Mouse (Mus musculus): ENCODE results near the gene Cfap43. TPM values are rescaled to one million over a fixed set of nuclear protein-coding genes. Genes with fewer than 3 reads are reported as not detected.
A peak's percentile ranks its signal among the peaks of the same experiment; 100 is the strongest.

The Cfap43 gene
- polyA plus RNA-seq, 1 experiment, result not detected

DNA sequence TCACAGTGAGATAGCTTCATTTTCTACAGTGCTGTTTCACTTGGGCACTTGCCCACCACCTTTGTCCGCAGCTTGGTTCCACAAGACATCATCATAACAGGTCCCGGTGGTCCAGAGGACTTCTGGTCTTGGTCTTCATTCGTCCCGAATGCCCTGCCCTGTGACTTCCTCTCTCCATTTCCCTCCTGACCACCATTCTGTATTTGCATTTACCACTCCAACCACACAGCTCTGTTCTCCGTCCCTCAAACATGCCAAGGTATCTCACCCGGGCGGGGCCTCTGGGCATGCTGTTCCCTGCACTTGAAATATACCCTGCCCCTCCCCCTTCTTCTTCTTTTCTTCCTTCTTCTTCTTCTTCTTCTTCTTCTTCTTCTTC, 97.6 kb downstream of the Cfap43 start:
- H3K4me1 ChIP-seq (ENCODE audit: control insufficient read depth, insufficient read depth, low read length), result no peaks in the 10 kb centered on the region
- 44% methylated on average over 7 of the region's 7 CpGs for WGBS
- H3K4me3 ChIP-seq (ENCODE audit: insufficient read depth, low read depth, low read length), result no peak overlapping the region
- DNase-seq, result no peak
- H3K36me3 ChIP-seq (ENCODE audit: control insufficient read depth, insufficient read depth, low read length), result no peaks in the 10 kb centered on the region
- H3K27me3 ChIP-seq (replicated peaks; ENCODE audit: control insufficient read depth, insufficient read depth, low read length), result no peaks in the 10 kb centered on the region
- H3K27ac ChIP-seq (ENCODE audit: insufficient read depth, low read depth, low read length), result no peak overlapping the region
- TF ChIP-seq CTCF (conservative IDR thresholded peaks at IDR 0.05; ENCODE audit: insufficient read depth, insufficient read length, low read depth, low read length), result no peak
- TF ChIP-seq POLR2A (IDR thresholded peaks at IDR 0.05; ENCODE audit: low read depth, low read length), result no peak

DNA sequence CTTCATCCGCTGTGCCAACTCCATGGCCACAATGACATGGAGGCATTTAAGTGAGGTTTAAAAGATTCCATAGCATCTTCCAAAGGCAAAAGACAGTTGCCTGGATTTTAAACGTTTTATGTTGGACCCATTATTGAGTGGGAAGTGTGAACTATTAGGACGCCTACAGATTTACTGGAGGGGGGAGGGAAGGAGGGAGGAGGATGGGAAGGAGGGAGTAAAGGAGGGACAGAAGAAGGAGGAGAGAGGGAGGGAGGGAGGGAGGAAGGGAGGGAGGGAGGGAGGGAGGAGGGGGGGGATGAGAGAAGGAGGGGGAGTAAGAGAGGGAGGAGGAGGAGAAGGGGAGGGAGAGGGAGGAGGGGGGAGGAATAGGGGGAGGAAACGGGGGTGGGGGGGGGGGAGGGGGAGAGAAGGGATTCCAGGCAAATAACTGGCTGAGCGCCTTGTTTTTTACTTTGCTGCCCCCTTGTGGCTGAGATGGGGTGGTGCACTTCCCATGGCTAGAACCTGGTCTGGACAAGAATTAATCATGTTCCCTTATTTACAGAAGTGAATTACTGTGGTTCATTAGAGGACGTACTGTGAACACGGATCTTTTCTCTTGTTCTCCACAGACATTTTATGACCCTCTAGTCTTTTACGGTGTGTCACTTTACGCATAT, 98.1 kb downstream of the Cfap43 start:
- 15% methylated on average over 9 of the region's 9 CpGs for WGBS
- DNase-seq, result peak; percentile 73
- H3K27me3 ChIP-seq (replicated peaks; ENCODE audit: control insufficient read depth, insufficient read depth, low read length), result no peaks in the 10 kb centered on the region
- no peaks in the 10 kb centered on the region for H3K36me3 ChIP-seq (ENCODE audit: control insufficient read depth, insufficient read depth, low read length)
- H3K4me1 ChIP-seq (ENCODE audit: control insufficient read depth, insufficient read depth, low read length), result no peaks in the 10 kb centered on the region
- H3K27ac ChIP-seq (ENCODE audit: insufficient read depth, low read depth, low read length), result no peak overlapping the region
- H3K4me3 ChIP-seq (ENCODE audit: insufficient read depth, low read depth, low read length), result no peak overlapping the region
- TF ChIP-seq POLR2A (IDR thresholded peaks at IDR 0.05; ENCODE audit: low read depth, low read length), result no peak
- TF ChIP-seq CTCF (conservative IDR thresholded peaks at IDR 0.05; ENCODE audit: insufficient read depth, insufficient read length, low read depth, low read length), result peak; percentile 77

DNA sequence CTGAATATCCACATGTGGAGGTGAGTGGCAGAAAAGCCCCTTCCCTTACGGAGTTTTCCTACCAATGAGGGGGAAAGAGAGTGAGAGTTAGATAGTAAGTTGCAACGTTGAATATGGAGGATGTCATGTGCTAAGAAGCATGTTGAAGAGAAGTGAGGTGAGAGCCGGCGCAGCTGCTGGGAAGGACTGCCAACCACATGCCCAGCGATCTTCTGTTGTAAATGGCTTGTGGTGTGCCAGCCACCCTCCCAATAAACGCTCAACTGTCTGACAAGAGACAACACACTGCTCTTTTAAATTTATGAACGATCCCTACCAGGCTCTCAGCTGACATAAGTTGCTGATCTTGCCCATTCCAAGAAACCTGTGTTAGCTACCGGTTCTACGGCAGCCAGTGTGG, 101.4 kb downstream of the Cfap43 start:
- no peaks in the 10 kb centered on the region for H3K27me3 ChIP-seq (replicated peaks; ENCODE audit: control insufficient read depth, insufficient read depth, low read length)
- 75% methylated on average over 9 of the region's 9 CpGs for WGBS
- H3K27ac ChIP-seq (ENCODE audit: insufficient read depth, low read depth, low read length), result no peak overlapping the region
- H3K4me1 ChIP-seq (ENCODE audit: control insufficient read depth, insufficient read depth, low read length), result no peaks in the 10 kb centered on the region
- H3K36me3 ChIP-seq (ENCODE audit: control insufficient read depth, insufficient read depth, low read length), result no peaks in the 10 kb centered on the region
- no peak overlapping the region for H3K4me3 ChIP-seq (ENCODE audit: insufficient read depth, low read depth, low read length)
- no peak for DNase-seq
- TF ChIP-seq POLR2A (IDR thresholded peaks at IDR 0.05; ENCODE audit: low read depth, low read length) (no peak), CTCF (conservative IDR thresholded peaks at IDR 0.05; ENCODE audit: insufficient read depth, insufficient read length, low read depth, low read length) (no peak)

DNA sequence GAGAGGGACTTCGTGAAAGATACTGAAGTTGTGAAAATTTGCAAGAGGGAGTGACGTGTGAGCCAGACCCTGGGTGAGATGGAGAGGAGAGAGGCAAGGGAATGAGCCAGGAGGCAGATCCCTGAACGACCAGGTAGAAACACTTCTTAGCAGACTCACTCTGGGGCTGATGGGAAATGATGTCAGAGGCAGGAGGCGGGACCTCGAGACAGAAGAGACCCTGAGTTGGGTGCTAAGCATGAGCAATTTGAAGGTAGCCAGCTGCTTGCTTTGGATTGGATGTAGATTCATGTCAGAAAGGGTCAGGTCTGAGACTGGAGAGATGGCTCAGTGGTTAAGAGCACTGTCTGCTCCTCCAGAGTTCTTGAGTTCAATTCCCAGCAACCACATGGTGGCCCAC, 104.4 kb downstream of the Cfap43 start:
- no peaks in the 10 kb centered on the region for H3K36me3 ChIP-seq (ENCODE audit: control insufficient read depth, insufficient read depth, low read length)
- H3K4me1 ChIP-seq (ENCODE audit: control insufficient read depth, insufficient read depth, low read length), result no peaks in the 10 kb centered on the region
- TF ChIP-seq POLR2A (IDR thresholded peaks at IDR 0.05; ENCODE audit: low read depth, low read length) (no peak), CTCF (conservative IDR thresholded peaks at IDR 0.05; ENCODE audit: insufficient read depth, insufficient read length, low read depth, low read length) (no peak)
- 89% methylated on average over 5 of the region's 5 CpGs for WGBS
- DNase-seq, result no peak
- no peaks in the 10 kb centered on the region for H3K27me3 ChIP-seq (replicated peaks; ENCODE audit: control insufficient read depth, insufficient read depth, low read length)
- no peak overlapping the region for H3K4me3 ChIP-seq (ENCODE audit: insufficient read depth, low read depth, low read length)
- no peak overlapping the region for H3K27ac ChIP-seq (ENCODE audit: insufficient read depth, low read depth, low read length)

DNA sequence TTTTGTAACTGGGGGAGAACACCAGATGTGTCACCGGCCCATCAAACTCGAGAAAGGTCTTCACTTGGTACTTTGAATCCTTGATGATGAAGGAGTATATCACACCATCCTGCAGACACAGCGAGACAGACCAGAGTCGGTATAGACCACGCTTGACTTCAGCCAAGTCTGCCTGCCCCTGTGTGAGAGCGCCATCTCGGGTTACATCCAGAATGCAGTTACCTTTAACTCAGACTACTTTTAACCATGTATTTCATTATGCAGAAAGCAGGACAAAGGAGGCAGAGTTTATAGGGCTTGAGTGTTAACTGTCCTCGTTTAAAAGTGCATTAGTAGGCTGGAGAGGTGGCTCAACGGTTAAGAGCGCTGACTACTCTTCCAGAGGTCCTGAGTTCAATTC, 107.0 kb downstream of the Cfap43 start:
- Histone ChIP-seq H3K4me3 (ENCODE audit: insufficient read depth, low read depth, low read length) (no peak overlapping the region), H3K27ac (ENCODE audit: insufficient read depth, low read depth, low read length) (no peak overlapping the region), H3K36me3 (ENCODE audit: control insufficient read depth, insufficient read depth, low read length) (no peaks in the 10 kb centered on the region), H3K27me3 (replicated peaks; ENCODE audit: control insufficient read depth, insufficient read depth, low read length) (no peaks in the 10 kb centered on the region), H3K4me1 (ENCODE audit: control insufficient read depth, insufficient read depth, low read length) (no peaks in the 10 kb centered on the region)
- DNase-seq, result no peak
- TF ChIP-seq POLR2A (IDR thresholded peaks at IDR 0.05; ENCODE audit: low read depth, low read length) (no peak), CTCF (conservative IDR thresholded peaks at IDR 0.05; ENCODE audit: insufficient read depth, insufficient read length, low read depth, low read length) (no peak)
- 50% methylated on average over 10 of the region's 10 CpGs for WGBS

DNA sequence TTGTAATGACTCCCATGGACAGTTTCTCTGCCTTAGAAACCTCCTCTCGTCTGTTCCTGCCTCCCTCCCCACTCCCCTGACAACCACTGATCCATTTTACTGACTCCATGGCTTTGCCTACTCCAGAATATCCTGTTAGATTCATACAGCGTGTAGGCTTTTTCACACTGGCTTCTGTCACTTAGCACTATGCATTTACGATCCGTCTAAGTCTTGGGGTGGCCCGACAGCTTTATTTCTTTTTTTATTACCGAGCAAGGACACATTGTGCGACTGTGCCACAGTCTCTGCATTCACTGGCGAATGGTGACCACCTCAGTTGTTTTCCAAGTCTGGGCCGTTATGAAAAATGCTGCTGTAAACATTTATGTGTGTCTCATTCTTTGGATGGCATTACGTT, 120.5 kb downstream of the Cfap43 start:
- WGBS, result 32% methylated on average over 10 of the region's 10 CpGs
- H3K27ac ChIP-seq (ENCODE audit: insufficient read depth, low read depth, low read length), result no peak overlapping the region
- no peak for DNase-seq
- no peak overlapping the region for H3K4me3 ChIP-seq (ENCODE audit: insufficient read depth, low read depth, low read length)
- no peaks in the 10 kb centered on the region for H3K4me1 ChIP-seq (ENCODE audit: control insufficient read depth, insufficient read depth, low read length)
- H3K36me3 ChIP-seq (ENCODE audit: control insufficient read depth, insufficient read depth, low read length), result no peaks in the 10 kb centered on the region
- H3K27me3 ChIP-seq (replicated peaks; ENCODE audit: control insufficient read depth, insufficient read depth, low read length), result no peaks in the 10 kb centered on the region
- TF ChIP-seq POLR2A (IDR thresholded peaks at IDR 0.05; ENCODE audit: low read depth, low read length) (no peak), CTCF (conservative IDR thresholded peaks at IDR 0.05; ENCODE audit: insufficient read depth, insufficient read length, low read depth, low read length) (no peak)

DNA sequence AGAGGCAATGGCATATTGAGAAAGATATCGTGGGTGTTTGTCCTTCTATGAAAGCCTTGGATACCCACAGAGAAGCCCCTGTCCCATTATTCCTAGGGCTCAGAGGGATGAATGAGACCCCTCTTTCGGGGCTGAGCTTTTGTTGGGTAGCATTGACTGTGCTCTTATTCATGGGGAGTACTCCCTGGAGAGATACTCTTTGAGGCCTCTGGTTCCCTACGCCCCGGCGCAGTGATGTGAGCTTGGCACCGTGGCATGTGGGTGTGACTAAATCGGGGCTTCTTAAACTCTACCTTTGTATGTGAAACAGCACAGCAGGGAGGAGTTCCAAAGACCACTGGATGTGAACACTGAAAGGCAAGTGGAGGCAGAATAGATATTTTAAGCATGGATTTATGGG, 122.4 kb downstream of the Cfap43 start:
- H3K27ac ChIP-seq (ENCODE audit: insufficient read depth, low read depth, low read length), result no peak overlapping the region
- no peaks in the 10 kb centered on the region for H3K27me3 ChIP-seq (replicated peaks; ENCODE audit: control insufficient read depth, insufficient read depth, low read length)
- H3K36me3 ChIP-seq (ENCODE audit: control insufficient read depth, insufficient read depth, low read length), result no peaks in the 10 kb centered on the region
- 83% methylated on average over 7 of the region's 7 CpGs for WGBS
- H3K4me1 ChIP-seq (ENCODE audit: control insufficient read depth, insufficient read depth, low read length), result no peaks in the 10 kb centered on the region
- TF ChIP-seq CTCF (conservative IDR thresholded peaks at IDR 0.05; ENCODE audit: insufficient read depth, insufficient read length, low read depth, low read length) (no peak), POLR2A (IDR thresholded peaks at IDR 0.05; ENCODE audit: low read depth, low read length) (no peak)
- no peak for DNase-seq
- no peak overlapping the region for H3K4me3 ChIP-seq (ENCODE audit: insufficient read depth, low read depth, low read length)

Data from kidney, adult 2 months (tissue).